Mouse (Mus musculus) stomach, postnatal 0 days (tissue): Measurements from ENCODE around the gene Arhgap24. TPM values are rescaled to one million over a fixed set of nuclear protein-coding genes. Genes with fewer than 3 reads are reported as not detected.

Experiments
- ATAC-seq: fragments of 200-750 bp; cut with Nextera tagmentation; 2 replicates; pipeline ENCODE4 v1.8.0; 2017; ENCODE audit not compliant: low FRiP score, low TSS enrichment
- DNase-seq: peaks from one replicate; pipeline ENCODE4 v3.0.0-alpha.2; 2016; ENCODE audit warnings: low spot score
- H3K27ac ChIP-seq: fragments of 300-500 bp; sonication (generic); replicated peaks from 2 replicates; pipeline ENCODE4 v1.5.1; 2014; ENCODE audit warnings: mild to moderate bottlenecking, control low read depth
- H3K27me3 ChIP-seq: fragments of 300-500 bp; sonication (generic); 2 replicates; pipeline ENCODE4 v1.6.1; 2014; ENCODE audit warnings: low read length; ENCODE audit not compliant: control insufficient read depth, insufficient read depth
- H3K36me3 ChIP-seq: fragments of 300-500 bp; sonication (generic); 2 replicates; pipeline ENCODE4 v1.6.1; 2014; ENCODE audit warnings: low read length, mixed read lengths; ENCODE audit not compliant: control insufficient read depth, insufficient read depth
- H3K4me1 ChIP-seq: fragments of 300-500 bp; sonication (generic); replicated peaks from 2 replicates; pipeline ENCODE4 v1.6.1; 2014; ENCODE audit warnings: antibody characterized with exemption; ENCODE audit not compliant: control insufficient read depth, insufficient read depth
- H3K4me2 ChIP-seq: fragments of 300-500 bp; sonication (generic); replicated peaks from 2 replicates; pipeline ENCODE4 v1.6.1; 2014; ENCODE audit warnings: low read depth, mild to moderate bottlenecking, control low read depth, moderate library complexity
- H3K4me3 ChIP-seq: fragments of 300-500 bp; sonication (generic); 2 replicates; pipeline ENCODE4 v1.5.1; 2014; ENCODE audit warnings: low read depth, low read length, control low read depth
- H3K9ac ChIP-seq: fragments of 300-500 bp; sonication (generic); 2 replicates; pipeline ENCODE4 v1.6.1; 2014; ENCODE audit warnings: mild to moderate bottlenecking, low read length, control low read depth, mixed read lengths
- H3K9me3 ChIP-seq: fragments of 300-500 bp; sonication (generic); 2 replicates; pipeline ENCODE4 v1.6.1; 2016; ENCODE audit warnings: low read length; ENCODE audit not compliant: control insufficient read depth
- CTCF ChIP-seq: IDR thresholded peaks from 2 replicates; pipeline ENCODE4 v1.5.1; 2016; ENCODE audit warnings: antibody characterized with exemption, low read depth, mild to moderate bottlenecking, moderate library complexity
- EP300 ChIP-seq: optimal IDR thresholded peaks from 2 replicates; pipeline ENCODE3; 2016; ENCODE audit warnings: antibody characterized with exemption
- WGBS: fragments of 180-500 bp; shearing (Covaris S2); extraction: QIAGEN DNeasy Blood & Tissue Kit; methylation state at CpG from one replicate; pipeline ENCODE4 v1.1.7; 2014; 5-methylcytosine and 5-hydroxymethylcytosine counted together
- polyA plus RNA-seq: library from polyadenylated mRNA; unstranded; fragments of >200 nt; fragmentation: Nextera tagmentation; extraction: Ambion mirVana; gene quantifications from 2 replicates; pipeline ENCODE4 v1.2.1, GENCODE M21; 2015

Arhgap24 gene
- polyA plus RNA-seq, 1 experiment from 2014 or later: 24.5 TPM

GRCm38 (mm10) chr5:102623807-102624435 lies 142.7 kb downstream of the Arhgap24 start:
- no peak overlapping the region for H3K9ac ChIP-seq
- H3K27ac ChIP-seq: no peak overlapping the region
- H3K27me3 ChIP-seq: no peaks in the 10 kb centered on the region
- DNase-seq: no peak
- no peaks in the 10 kb centered on the region for H3K4me1 ChIP-seq
- H3K4me2 ChIP-seq: no peak overlapping the region
- H3K36me3 ChIP-seq: no peaks in the 10 kb centered on the region
- TF ChIP-seq EP300 (no peak), CTCF (no peak)
- no peaks in the 10 kb centered on the region for H3K9me3 ChIP-seq
- ATAC-seq: no peak
- 65% methylated on average over 3 of the region's 3 CpGs for WGBS
- H3K4me3 ChIP-seq: no peak overlapping the region

GRCm38 (mm10) chr5:102626671-102627070 lies 145.5 kb downstream of the Arhgap24 start:
- H3K36me3 ChIP-seq: no peaks in the 10 kb centered on the region
- no peak overlapping the region for H3K4me3 ChIP-seq
- ATAC-seq: no peak
- no peaks in the 10 kb centered on the region for H3K4me1 ChIP-seq
- H3K27ac ChIP-seq: no peak overlapping the region
- no peak overlapping the region for H3K4me2 ChIP-seq
- DNase-seq: no peak
- no peak overlapping the region for H3K9ac ChIP-seq
- TF ChIP-seq CTCF: no peak
- TF ChIP-seq EP300: no peak
- no peaks in the 10 kb centered on the region for H3K9me3 ChIP-seq
- H3K27me3 ChIP-seq: no peaks in the 10 kb centered on the region
- WGBS: 42% methylated on average over 2 of the region's 2 CpGs

- H3K27ac ChIP-seq: 0 out of 2 replicates have a peak overlapping the region, but pooled peaks have one; percentile 20
- H3K9me3 ChIP-seq: no peaks in the 10 kb centered on the region
- H3K4me3 ChIP-seq: no peak overlapping the region
- H3K36me3 ChIP-seq: no peaks in the 10 kb centered on the region
- no peaks in the 10 kb centered on the region for H3K4me1 ChIP-seq
- whole genome bisulfite sequencing: 50% methylated on average over 11 of the region's 11 CpGs
- H3K4me2 ChIP-seq: no peak overlapping the region
- TF ChIP-seq CTCF (no peak), EP300 (no peak)
- DNase-seq (peak; percentile 24), ATAC-seq (peak; percentile 75; the same call in 1 of the 2 replicates)
- H3K9ac ChIP-seq: no peak overlapping the region
- H3K27me3 ChIP-seq: no peaks in the 10 kb centered on the region
Observed at GRCm38 (mm10) chr5:102629362-102629771, 148.2 kb downstream of the Arhgap24 start.

- H3K4me1 ChIP-seq: no peaks in the 10 kb centered on the region
- H3K9ac ChIP-seq: no peak overlapping the region
- no peaks in the 10 kb centered on the region for H3K9me3 ChIP-seq
- no peaks in the 10 kb centered on the region for H3K36me3 ChIP-seq
- no peak overlapping the region for H3K4me3 ChIP-seq
- H3K27me3 ChIP-seq: no peaks in the 10 kb centered on the region
- no peak for ATAC-seq
- 35% methylated on average over 4 of the region's 4 CpGs for WGBS
- TF ChIP-seq EP300 (no peak), CTCF (no peak)
- no peak overlapping the region for H3K4me2 ChIP-seq
- H3K27ac ChIP-seq: no peak overlapping the region
- DNase-seq: no peak
Observed at GRCm38 (mm10) chr5:102635591-102635990, 154.4 kb downstream of the Arhgap24 start.

DNA sequence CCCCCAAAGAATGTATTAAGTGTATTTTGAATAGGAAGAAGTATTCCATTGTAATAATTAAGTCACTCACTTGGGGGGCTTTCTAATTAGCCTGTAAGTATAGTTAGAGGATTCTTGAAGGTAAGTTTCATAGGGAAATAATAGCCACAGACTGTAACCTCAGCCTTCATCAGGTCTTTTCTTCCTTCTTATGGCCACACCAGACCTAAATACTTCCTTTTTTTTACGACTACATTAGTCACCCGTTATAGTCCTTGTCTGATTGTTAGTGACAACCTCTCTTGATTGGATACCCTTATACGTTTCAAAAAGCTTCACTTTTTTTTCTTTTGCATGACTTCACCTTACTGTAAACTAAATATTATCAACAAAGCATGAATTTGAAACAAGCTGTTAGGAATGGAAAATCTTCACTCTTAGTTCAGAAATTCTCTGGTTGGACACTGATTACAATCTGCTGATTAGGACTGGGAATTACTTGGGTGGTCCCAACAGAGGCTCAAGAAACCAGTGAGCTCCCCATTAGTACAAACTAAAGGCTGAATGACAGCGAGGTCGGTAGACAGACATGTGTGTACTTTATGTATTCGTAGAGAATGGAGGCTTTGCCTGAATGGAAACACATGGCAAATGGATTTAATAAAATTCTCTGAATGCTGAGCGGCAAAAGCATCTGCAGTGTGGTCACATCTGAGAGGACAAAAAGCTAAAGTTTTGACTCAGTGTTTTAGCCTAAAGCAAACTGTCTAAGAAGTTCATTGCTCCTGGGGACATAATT lies 158.8 kb downstream of the Arhgap24 start:
- WGBS: 46% methylated on average over 7 of the region's 7 CpGs
- ATAC-seq (no peak), DNase-seq (no peak)
- no peak for TF ChIP-seq EP300
- TF ChIP-seq CTCF: no peak
- H3K4me1 ChIP-seq: no peaks in the 10 kb centered on the region
- H3K4me3 ChIP-seq: no peak overlapping the region
- H3K4me2 ChIP-seq: no peak overlapping the region
- no peaks in the 10 kb centered on the region for H3K9me3 ChIP-seq
- H3K9ac ChIP-seq: no peak overlapping the region
- no peaks in the 10 kb centered on the region for H3K27me3 ChIP-seq
- no peaks in the 10 kb centered on the region for H3K36me3 ChIP-seq
- no peak overlapping the region for H3K27ac ChIP-seq

- Histone ChIP-seq H3K4me3 (no peak overlapping the region), H3K4me1 (no peaks in the 10 kb centered on the region), H3K9me3 (no peaks in the 10 kb centered on the region), H3K36me3 (no peaks in the 10 kb centered on the region), H3K4me2 (no peak overlapping the region), H3K27me3 (no peaks in the 10 kb centered on the region), H3K9ac (no peak overlapping the region), H3K27ac (no peak overlapping the region)
- 64% methylated on average over 7 of the region's 7 CpGs for WGBS
- no peak for ATAC-seq
- no peak for DNase-seq
- no peak for TF ChIP-seq CTCF
- TF ChIP-seq EP300: no peak
Observed at GRCm38 (mm10) chr5:102643364-102643763, 162.2 kb downstream of the Arhgap24 start.
